Mouse (Mus musculus) layer of hippocampus, adult 18-20 months (tissue): ENCODE results near the gene Hddc2. TPM values are rescaled to one million over a fixed set of nuclear protein-coding genes. Genes with fewer than 3 reads are reported as not detected.

ENCODE experiments used
- DNase-seq, 2 experiments: peaks; one replicate each; pipeline ENCODE4 v3.0.0; 2022; ENCODE audit warnings: low spot score in 2 of 2
- long read RNA-seq: library from polyadenylated mRNA; stranded (forward); transcript quantifications from one replicate; pipeline ENCODE4 v2.0.0, GENCODE M21; 2021
- total RNA-seq, 2 experiments: library from RNA; stranded (reverse); gene quantifications; 2 replicates each; pipeline ENCODE4 v1.2.3; 2021

Gene Hddc2
- total RNA-seq, result 10 to 100 TPM; 16.6 to 23.4 TPM
- long read RNA-seq, transcript Hddc2-201 (6 exons, 858 nt), result major isoform, 7 of 8 reads
- long read RNA-seq, partial matches to known transcripts, result 1 of 8 reads
- long read RNA-seq, other reads (novel, unspliced or antisense), result 0 of 8 reads

DNA sequence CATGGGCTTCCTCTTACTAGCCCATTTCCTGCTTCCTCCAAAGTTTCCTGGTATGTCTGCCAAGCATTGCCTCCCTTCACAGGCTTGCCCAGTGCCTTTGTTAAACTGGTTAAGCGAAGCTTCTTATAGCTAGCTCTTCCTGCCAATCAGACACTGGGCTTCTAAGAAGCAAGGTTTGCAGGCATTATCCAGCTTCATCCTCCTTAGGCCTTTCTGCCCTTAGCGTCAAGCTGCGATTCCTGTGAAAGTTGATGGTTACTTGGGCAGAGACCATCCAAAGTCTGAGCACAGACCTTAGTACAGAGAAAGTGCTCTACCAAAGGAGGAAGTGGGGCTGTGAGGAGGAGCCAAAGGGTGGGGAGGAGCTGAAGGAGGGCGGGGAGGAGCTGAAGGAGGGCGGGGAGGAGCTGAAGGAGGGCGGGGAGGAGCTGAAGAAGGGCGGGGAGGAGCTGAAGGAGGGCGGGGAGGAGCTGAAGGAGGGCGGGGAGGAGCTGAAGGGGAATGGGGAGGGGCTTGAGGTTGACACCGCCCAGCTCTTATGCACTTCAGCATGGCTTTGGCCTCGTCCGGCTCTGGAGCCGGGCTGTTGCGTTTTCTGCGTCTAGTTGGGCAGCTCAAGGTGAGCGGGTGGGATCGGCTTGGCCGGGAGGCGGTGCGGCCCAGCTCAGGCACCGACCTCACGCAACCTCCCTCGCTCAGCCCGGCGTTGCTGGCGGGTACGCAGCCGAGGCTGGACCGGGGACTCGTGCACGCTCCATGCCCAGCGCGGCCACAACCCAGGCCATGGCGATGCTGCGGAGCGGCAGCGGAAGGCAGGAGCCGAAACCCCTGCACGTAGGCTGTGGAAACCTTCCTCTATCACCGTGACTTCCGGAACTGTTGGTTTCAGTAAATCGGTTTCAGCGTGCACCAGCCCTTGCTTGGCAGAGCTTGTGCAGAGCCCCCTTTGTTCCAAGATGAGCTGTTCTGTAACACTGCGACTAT is at the start of gene Hddc2:
Gene Hddc2 (plus strand): TSS at position 519 of the 984 bp plus-strand sequence.
- peak; percentile 24 to 74 for DNase-seq

DNA sequence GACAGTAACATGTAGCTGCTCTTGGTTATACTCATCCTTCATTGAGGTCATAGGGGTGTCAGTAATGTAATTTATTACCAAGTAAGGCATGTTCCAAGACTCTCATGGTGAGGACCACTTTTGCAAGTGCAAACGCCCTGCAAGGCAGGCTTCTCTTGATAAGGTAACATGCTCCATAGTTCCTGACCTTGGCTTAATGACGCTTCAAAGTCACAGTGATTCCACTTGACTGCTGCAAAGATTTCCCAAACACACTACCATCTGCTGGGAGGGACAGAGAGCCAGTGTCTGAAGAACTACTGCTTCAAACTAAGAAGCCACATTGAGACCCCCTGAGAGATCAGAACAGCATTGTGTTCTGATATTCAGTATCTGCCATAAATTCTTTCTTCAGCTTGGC is 40.4 kb upstream of the Hddc2 start:
- no peak for DNase-seq

DNA sequence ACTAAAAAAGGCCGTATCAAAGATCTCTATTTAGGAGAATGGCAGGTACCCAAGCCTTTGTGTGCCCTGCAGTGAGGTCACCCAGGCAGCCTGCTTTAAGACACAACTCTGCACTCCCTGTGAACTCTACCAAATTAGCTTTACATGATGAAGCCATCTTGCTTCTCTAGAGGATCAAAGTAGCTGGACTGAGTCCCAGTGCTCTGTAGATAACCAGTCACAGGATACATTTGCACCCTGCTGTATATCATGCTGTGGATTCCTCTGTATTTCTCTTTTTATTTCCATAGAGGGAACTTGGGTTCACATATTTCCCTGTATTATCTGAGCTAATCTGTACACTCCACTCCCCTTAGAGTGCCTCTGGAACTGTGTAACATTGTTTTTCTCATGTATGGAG is 40.0 kb upstream of the Hddc2 start:
- no peak for DNase-seq

DNA sequence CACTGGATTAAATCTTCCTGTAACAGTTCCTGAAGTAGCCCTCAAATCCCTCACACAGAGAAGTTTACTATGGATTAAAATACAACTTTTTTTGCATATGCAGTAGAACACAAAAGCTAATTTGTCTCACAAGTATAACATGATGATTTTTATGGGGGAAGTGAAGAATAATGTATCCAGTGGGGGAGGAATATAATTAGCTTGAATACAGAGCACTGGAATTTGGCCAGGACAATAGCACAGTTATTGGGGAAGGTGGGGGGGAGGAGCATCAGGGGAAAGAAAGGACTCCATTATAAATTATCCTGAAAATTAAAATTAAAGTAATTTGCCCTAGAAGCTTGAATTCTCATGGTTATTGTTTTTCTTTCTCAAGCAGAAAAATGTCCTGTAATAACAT is 25.4 kb upstream of the Hddc2 start:
- DNase-seq, result no peak

DNA sequence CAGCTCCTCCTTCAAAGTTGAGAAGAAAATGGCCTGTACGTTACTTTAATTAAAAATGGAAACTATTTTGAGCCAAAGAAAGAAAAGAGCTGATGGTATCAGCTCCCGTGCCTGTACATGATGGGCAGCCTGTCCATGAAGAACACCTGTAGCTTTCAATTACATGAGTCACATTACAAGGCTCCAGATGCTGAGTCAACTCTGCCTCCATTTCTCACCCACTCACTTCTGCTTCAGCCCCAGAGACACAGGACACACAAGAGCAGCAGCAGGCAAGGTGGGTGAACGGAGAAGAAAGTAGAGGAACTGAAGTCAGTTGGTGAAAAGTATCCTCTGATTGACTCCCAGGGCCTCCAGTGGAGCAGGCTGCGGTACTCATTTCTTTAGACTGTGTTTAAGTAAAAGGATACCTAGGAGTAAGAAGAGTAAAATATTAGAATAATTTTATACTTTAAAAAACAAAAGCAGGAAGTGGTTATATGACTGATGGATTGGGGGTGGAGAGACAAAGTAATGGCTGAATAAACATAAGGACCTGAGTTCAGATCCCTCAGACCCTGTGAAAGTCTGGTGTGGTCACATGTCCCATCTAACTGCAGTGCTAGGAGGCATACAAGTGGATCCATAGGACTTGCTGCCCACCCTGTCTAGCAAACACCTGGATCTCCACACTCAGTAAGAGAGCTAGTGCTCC is 24.3 kb upstream of the Hddc2 start:
- no peak for DNase-seq

DNA sequence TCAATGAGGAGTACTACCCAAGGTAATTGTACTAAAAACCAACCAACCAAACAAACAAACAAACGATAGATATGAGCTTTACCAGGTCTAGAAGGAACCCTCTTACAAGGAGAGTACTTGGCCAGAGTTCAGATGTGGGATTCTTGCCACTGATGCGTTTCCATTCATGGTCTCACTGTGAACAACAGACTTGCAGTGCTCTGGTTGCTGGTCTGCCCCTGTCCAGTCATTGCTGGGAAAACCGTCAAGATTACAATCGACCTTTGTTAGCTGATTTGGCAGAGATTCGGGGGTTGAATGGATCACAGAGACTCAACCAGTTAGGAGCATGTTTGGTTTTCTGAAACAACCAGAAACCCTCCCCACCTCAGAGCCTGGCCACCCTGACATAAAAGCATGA is 17.5 kb upstream of the Hddc2 start:
- DNase-seq, result no peak

DNA sequence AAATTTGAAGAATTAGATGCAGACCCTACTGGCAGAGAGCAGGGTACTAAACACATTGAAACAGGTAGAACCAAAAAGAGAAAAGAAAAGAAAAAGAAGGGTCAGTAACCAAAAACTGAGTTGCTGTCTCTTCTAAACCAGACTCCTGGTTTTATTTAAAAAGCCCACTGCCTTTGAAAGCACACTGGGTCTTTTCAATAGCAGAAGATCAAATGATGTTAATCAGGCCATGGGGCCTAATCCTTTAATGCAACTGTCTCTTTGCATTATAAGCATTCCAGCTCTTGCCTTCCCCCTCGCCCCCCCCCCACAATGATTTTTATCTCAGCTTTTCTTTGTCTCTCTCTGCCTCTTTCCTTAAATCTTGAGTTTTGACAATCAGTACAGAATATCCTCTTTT is 16.7 kb upstream of the Hddc2 start:
- DNase-seq, result no peak

DNA sequence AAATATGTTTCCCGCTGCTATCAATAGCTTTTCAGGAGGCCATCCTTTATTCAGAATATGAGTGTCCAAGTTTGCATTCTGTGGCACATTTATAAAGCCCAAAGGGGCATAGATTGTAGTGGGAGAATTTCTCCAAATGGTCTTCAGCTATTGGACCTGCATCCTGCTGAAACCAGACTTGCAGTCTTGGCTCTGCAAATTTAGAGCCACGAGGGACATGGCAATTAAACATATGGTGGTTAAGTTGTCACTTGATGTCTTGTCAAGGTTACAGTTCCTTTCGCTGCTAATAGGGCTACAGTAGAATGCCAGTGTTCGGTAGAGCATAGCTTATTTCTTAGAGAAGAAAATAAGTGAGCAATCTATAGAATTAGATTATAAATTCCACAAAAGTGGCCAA is 16.1 kb upstream of the Hddc2 start:
- no peak for DNase-seq

DNA sequence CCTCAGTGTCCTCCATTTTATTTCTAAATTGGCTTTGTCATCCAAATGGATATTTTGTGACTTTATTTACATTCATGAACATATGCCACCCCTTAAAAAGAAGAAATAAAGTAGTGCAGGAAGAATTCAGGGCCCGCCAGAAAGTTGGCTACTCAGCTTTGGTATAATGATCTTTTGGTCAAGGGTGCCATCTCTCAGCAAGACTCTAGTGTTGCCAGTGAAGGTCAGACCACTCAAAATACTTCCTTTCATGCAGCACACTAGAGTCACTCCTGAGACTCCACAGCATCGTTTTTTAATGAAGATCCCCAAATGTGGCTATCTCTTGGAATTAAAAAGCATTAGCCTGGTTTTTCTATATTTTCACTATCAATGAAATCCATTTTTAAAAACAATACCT is 14.9 kb upstream of the Hddc2 start:
- DNase-seq, result no peak

DNA sequence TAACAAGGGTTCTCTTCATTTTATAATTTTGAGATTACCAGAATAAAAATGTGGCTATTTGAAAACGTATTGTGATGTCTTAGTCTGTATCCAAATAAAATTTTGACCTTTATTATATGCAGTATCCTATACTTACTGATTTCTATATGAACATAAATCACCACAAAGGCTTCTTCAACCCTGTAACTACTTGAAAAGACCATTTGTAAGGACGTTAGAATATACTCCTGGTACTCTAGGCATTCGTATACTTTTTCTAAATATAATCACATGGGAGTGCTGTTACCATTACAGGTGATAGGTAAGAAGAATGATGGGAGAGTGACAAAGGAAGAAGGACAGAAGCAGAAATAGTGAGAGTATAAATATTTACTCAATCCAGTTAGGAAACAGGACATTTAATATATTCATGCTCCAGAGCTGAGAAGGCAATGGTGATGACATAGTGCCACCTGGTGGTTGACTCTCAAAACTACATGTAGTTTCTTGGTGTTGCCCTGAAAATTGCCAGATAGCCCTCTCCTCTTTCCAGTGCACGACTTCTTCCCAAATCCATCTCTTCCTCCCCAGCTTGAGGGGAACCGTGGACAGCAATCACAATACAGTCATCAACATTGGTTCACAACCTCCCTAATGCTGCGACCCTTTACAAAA is 14.1 kb upstream of the Hddc2 start:
- DNase-seq, result peak in 1 of 2 experiments; percentile 87

DNA sequence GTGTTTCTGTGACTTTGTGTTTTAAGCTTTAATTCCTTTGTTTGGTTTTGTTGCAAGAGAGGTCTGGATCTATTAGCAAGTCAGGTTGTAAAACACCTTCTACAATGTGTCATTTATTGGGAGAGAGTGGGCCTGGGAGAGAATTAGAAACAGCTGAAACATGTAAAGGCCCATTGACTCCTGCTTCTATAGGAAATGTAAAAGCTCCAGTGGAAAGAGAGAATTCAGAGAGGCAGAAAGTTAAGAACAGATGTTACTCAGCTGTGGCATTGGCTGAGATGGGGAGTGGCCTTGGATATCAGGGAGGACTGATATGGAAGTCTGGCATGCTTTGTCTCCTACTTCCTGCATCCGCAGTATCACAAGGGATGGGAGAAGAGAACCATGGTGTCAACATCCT is 12.9 kb upstream of the Hddc2 start:
- no peak for DNase-seq

DNA sequence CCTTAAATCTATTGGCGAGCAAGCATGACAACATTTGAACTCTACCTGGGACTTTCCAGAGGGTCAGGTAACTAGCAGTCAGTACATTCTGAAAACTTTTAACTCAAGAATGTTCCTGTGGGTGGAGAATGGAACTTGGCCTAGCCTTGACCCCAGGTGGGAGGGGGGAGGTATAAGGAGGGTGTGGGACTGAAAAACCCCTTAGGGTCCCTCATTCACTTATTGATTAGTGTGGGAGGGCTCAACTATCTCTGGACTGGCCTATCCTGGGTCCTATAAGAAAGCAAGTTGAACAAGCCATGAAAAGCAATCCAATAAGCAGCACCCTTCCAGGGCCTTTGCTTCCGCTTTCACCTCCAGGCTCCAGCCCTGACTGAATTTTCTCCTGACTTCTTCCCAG is 9.7 kb upstream of the Hddc2 start:
- DNase-seq, result no peak

DNA sequence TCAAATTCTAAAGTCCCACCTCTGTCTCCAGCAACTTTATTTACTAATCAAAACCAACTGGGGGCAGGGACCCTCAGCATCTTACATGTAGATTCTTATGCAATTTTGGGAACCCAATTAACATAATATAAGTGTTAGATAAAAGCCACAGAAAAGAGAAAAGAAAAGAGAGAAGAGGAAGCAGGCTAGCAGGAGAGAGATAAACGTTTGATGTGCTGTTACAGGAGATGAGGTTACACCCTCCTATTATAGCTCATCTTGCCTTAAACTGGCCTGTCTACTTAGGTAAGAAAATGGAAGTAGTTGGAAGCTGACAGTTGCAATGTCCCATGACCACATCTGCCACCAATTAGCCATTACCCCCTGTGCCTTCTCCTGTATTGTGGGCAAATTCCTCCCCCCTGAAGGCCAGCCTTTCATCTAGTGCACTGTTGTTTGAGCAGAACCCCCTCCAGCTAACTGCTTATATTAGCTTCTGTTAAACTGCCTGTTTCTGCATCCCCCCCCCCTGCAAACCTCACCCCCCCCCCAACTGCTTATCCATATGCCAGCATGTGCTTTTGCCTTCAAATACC is 6.1 kb upstream of the Hddc2 start:
- no peak for DNase-seq

DNA sequence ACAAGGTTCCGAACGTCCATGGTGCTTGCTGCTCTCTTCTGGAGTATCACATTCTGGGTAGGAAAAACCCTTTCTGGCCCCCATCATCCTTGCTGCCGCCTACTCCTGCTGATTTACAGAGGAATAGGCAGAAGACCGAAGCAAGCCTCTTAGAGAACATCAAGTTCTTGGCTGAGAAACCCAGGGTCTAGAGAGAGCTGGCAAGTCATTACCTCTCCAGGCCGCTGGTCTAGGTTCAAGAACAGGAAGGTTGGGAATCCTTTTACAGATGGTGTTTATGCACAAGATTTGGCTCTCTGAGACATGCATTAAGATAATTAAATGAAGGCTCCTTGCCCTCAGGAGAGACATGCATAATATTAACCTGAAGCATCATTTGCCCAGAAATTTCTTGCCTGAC is 5.3 kb downstream of the Hddc2 start:
- no peak for DNase-seq

DNA sequence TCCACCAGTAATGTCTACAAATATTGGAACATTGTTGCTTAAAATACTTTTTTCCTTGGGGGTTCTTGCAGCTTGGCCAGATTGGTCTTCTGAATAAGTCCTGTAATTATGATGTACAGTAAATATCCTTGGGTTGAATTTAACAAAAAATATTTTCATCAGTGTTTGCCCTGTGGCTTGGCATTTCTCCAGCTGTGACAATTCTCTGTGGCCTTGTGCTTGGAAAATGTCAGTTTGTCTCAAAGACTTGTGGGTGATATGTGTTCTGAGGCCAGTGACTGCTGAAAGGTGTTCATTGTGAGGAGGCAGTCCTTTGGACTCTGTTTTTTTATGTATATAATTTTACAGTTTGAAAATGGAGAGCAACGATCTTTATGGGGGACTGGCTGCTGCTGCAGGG is 16.3 kb downstream of the Hddc2 start:
- no peak for DNase-seq

DNA sequence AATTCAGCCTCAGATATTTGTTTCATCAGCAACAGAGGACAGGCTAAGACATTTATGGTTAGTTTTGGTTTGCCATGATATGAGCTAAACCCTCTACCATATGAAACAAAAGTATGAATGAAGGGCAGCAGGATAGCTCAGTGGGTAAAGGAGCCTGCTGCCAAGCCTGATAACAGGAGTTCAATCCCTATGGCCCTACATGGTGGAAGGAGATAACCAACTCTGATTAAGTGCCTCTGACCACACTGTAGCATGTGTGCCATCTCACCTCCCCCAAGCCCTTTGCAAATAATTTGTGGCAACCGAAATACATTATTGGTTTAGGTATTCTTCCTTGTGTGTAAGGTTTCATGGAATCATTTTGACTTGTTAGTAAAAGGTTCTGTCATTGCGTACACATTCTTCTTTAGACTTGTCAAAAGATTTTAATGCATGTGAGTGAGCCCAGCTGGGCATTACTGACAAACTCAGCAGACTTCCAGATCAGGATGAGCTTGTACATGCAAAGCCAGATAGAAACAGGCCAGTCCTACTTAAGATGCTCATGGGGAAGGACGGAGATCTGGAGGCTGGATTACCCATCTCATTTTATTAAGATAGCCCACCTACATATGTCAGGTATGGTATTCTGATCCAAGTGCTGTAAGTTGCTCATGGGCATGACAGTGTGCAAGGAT is 17.2 kb downstream of the Hddc2 start:
- no peak for DNase-seq

DNA sequence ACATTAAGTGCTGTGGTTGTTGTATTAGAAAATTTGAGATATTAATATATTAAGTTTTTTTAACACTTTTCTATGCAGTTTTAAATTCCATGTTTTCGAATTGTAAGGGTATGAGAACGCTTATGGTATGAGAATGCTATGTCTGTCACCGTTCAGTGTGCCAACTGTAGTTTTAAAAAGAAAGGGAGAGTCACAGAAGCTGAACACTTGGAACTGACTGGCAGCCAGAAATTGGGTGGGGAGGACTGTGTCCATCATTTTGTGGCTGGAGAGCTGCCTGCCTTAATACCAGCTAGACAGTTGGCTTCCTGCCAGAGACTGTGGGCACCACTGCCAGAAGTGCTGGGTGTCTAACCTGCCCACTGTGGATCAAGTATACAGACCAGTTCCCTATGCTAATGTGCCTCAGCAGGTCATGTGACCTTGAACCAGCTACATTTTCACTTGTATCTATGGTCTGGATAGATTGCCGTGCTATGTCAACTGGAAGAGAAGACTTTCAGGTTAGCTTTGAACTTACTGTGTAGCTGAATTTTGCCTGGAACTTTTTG is 18.1 kb downstream of the Hddc2 start:
- no peak for DNase-seq

DNA sequence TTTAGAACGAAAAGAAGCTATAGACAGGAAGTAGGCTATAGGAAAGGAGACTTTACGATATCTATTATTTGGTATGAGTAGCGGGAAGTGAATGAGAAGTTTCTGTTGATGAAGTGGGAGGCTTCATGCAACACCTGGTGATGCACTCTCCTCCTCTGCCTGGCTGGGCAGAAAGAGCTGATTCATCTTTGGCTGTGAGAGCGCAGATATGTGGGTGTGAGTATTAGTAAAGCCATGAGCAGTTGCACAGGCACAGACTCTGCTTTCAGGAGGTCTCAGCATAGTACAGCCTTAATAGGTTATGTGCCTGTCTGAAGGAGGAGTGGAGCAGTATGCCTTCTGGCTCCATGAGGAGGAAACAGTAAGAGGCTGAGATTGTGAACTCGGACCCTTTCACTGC is 23.2 kb downstream of the Hddc2 start:
- DNase-seq, result peak in 1 of 2 experiments; percentile 39

DNA sequence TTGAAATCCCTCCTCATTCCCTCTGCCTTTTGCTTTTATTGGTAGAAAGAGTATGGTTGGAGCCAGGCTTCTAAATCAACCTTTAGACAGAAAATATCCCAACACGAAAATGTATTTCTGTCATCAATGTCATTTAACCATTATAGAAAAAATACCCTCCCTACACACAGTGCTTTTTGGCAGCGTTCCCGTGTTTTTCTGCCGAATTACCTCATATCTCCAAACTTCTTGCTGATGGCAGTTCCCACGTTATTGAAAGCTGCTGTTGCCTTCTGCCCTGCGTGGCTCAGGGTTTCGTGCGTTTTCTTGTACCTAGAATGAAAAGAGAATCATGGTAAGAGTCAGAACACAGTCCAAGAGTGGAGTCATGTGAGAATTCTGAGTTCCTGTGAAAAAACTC is 33.2 kb downstream of the Hddc2 start:
- DNase-seq, result no peak

DNA sequence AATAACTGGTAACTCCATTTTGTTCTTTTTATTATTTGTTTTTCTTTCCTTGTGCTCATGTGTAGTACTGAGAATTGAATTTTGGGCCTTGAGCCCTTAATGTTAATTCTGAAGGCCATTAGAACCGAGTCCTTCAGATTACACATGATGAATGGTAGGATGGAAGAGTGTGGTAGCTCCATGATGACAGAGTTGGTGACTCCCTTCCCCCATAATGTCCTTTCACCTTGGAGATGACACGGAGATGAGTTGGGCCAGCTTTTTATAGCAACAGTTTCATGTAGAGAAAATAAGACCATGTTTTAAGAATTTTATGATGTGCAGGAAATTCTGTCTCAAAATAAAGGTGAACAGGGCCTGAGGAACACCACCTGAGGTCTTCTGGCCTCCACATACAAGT is 37.9 kb downstream of the Hddc2 start:
- no peak for DNase-seq
